Mouse (Mus musculus): ENCODE measurements around the gene Sytl3. TPM values are rescaled to one million over a fixed set of nuclear protein-coding genes. Genes with fewer than 3 reads are reported as not detected.
A peak's percentile ranks its signal among the peaks of the same experiment; 100 is the strongest.

Sytl3 gene
- polyA plus RNA-seq, 1 experiment from 2014 or later: 1.1 TPM

DNA sequence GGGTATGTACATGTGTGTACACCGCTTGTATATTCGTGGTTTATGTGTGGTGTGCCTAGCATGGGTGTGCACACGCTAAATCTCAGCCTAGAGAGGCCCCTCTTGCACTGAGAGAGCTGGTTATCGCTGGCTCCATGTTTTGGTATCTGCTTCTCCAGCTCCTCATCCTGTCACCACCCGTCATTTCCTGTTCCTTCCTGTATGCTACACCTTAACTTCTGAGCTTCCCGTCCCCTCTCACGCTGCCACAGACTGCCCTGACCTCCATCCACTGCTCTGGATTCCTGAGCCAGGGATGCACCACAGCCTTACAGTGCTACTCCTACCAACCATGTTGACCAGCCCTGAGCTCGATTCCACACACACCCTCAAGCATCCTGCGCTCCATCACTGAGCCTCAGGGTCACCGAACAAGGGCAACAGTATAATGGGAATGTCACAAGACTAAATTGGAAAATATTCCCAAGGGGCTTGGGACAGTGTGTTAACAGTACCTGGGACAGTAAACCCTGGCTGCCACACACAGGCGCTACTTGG lies 84.2 kb downstream of the Sytl3 start:
- H3K4me1 ChIP-seq: peaks cover 38% of the 10 kb centered on the region
- no peak for ATAC-seq (ENCODE audit: borderline replicate concordance, extremely low read depth, low FRiP score, low TSS enrichment)
- no peak overlapping the region for H3K4me2 ChIP-seq
- WGBS: 80% methylated on average over 11 of the region's 11 CpGs
- no peak overlapping the region for H3K4me3 ChIP-seq
- H3K36me3 ChIP-seq: peaks cover 54% of the 10 kb centered on the region
- H3K27ac ChIP-seq: peak overlapping the region; percentile 47
- H3K9ac ChIP-seq: no peak overlapping the region
- no peaks in the 10 kb centered on the region for H3K9me3 ChIP-seq
- no peaks in the 10 kb centered on the region for H3K27me3 ChIP-seq

DNA sequence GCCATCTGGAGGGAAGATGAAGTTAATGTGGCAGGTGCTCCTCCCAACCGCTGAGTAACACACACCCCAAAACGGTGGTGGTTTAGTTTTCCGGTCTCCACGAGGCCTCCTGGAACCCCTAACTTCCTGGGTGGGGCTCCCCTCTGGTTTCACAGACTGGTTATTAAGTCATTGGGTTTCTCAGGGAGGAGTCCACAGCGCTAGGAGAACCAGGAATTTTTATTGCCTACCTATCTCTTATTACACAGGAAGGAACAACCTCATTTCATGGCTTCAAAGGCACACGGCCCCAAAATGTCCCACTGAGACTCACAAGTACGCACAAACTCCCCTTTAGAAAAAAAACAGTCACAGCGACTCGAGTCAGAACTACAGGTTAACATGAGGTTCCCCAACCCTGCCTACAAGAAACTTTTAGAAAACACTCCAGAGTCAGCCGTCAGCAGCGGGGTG lies 84.9 kb downstream of the Sytl3 start:
- Histone ChIP-seq H3K9me3 (no peaks in the 10 kb centered on the region), H3K9ac (no peak overlapping the region), H3K4me2 (no peak overlapping the region; the same call in 1 of the 2 replicates), H3K27me3 (no peaks in the 10 kb centered on the region), H3K4me3 (no peak overlapping the region), H3K4me1 (peaks cover 38% of the 10 kb centered on the region), H3K36me3 (peaks cover 57% of the 10 kb centered on the region), H3K27ac (peak overlapping the region; percentile 59)
- ATAC-seq (ENCODE audit: borderline replicate concordance, extremely low read depth, low FRiP score, low TSS enrichment): no peak
- 60% methylated on average over 11 of the region's 11 CpGs for WGBS

DNA sequence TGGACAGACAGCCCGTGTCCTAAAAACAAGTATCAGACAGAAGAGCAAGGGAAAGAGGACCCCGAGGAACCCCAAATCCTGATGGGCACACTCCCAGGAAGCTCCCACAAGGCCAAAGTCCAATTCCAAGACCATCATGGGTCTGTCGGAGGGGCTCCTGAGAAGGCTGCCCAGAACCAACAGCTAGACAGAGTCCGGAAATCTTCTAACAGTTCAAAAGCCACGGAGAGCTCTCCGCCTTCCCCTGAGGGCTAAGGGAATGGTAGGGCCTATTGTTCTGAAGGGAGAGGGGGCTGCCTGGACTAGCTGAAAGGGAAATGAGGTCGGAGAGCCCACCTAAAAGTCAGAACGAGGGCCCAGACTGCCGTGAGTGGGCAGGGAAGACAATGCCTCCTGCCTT lies 85.5 kb downstream of the Sytl3 start:
- Histone ChIP-seq H3K4me3 (no peak overlapping the region), H3K9me3 (no peaks in the 10 kb centered on the region), H3K27ac (peak overlapping the region; percentile 59), H3K9ac (no peak overlapping the region), H3K36me3 (peaks cover 51% of the 10 kb centered on the region), H3K4me2 (no peak overlapping the region; the same call in 1 of the 2 replicates), H3K4me1 (peaks cover 38% of the 10 kb centered on the region), H3K27me3 (no peaks in the 10 kb centered on the region)
- ATAC-seq (ENCODE audit: borderline replicate concordance, extremely low read depth, low FRiP score, low TSS enrichment): no peak
- 71% methylated on average over 9 of the region's 9 CpGs for WGBS

DNA sequence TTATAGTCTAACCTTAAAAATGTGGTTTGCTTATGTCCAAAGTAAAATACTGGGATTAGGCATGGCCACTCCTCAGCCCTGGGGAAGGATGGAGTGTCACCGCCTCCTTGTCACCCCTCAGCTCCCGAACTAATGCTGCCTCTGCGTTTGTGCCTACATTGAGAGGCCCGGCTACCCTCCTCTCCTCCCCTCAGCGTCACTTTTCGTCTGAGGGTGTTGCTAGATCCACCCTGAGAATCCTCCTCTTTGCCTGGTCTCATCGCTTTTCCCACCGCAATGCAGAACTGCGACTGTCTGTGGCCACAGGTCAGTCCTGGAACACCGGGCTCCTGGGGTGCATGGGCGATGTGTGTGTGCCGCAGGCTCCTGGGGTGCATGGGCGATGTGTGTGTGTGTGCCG lies 86.0 kb downstream of the Sytl3 start:
- Histone ChIP-seq H3K4me1 (peaks cover 38% of the 10 kb centered on the region), H3K27ac (peak overlapping the region; percentile 59), H3K9me3 (no peaks in the 10 kb centered on the region), H3K4me2 (no peak overlapping the region), H3K9ac (no peak overlapping the region), H3K4me3 (no peak overlapping the region), H3K27me3 (no peaks in the 10 kb centered on the region), H3K36me3 (peaks cover 49% of the 10 kb centered on the region)
- WGBS: 89% methylated on average over 14 of the region's 14 CpGs
- ATAC-seq (ENCODE audit: borderline replicate concordance, extremely low read depth, low FRiP score, low TSS enrichment): no peak

DNA sequence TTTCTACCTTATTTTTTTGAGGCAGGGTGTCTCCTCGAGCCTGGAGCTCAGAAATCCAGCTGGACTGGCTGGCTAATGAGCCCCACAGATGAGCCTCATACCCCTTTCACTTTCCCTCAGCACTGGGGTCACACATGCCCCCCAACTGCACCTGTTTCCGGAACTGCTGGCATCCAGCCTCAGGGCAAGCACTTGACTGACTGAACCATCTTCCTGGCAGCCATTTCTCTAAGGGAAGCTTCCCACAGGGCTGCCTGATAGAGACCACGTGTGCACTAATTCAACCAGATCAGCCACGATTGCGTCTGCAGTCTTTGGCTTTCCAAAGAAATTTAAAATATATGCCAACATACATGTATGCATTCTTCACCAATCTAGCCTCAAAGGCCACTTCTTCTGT lies 86.6 kb downstream of the Sytl3 start:
- WGBS: 90% methylated on average over 5 of the region's 5 CpGs
- Histone ChIP-seq H3K36me3 (peaks cover 44% of the 10 kb centered on the region), H3K4me1 (peaks cover 38% of the 10 kb centered on the region), H3K4me2 (no peak overlapping the region), H3K27ac (no peak overlapping the region), H3K9ac (no peak overlapping the region), H3K9me3 (no peaks in the 10 kb centered on the region), H3K27me3 (no peaks in the 10 kb centered on the region), H3K4me3 (no peak overlapping the region)
- no peak for ATAC-seq (ENCODE audit: borderline replicate concordance, extremely low read depth, low FRiP score, low TSS enrichment)

DNA sequence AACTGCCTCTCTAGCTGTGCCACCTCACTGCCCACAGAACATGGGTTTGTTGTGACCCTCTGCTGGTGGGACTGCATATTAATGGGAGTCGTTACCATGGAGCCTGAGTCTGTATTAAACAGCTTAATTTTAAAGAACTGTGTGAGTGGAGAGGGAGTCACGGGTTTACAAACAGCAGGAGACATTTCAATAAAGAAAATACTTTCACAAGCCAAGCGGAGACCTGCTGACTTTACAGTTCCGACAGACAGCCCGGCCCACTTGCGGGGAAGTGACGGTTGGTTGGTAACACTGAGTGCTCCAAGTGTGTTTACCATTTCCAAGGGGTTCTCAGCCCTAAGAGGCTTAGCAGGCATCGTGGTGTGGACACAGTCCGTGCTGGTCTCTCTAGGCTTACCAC lies 87.1 kb downstream of the Sytl3 start:
- Histone ChIP-seq H3K27ac (peak overlapping the region; percentile 21), H3K9ac (no peak overlapping the region), H3K4me1 (peaks cover 38% of the 10 kb centered on the region), H3K27me3 (no peaks in the 10 kb centered on the region), H3K36me3 (peaks cover 41% of the 10 kb centered on the region), H3K9me3 (no peaks in the 10 kb centered on the region), H3K4me2 (no peak overlapping the region), H3K4me3 (no peak overlapping the region)
- WGBS: 56% methylated on average over 9 of the region's 9 CpGs
- no peak for ATAC-seq (ENCODE audit: borderline replicate concordance, extremely low read depth, low FRiP score, low TSS enrichment)

DNA sequence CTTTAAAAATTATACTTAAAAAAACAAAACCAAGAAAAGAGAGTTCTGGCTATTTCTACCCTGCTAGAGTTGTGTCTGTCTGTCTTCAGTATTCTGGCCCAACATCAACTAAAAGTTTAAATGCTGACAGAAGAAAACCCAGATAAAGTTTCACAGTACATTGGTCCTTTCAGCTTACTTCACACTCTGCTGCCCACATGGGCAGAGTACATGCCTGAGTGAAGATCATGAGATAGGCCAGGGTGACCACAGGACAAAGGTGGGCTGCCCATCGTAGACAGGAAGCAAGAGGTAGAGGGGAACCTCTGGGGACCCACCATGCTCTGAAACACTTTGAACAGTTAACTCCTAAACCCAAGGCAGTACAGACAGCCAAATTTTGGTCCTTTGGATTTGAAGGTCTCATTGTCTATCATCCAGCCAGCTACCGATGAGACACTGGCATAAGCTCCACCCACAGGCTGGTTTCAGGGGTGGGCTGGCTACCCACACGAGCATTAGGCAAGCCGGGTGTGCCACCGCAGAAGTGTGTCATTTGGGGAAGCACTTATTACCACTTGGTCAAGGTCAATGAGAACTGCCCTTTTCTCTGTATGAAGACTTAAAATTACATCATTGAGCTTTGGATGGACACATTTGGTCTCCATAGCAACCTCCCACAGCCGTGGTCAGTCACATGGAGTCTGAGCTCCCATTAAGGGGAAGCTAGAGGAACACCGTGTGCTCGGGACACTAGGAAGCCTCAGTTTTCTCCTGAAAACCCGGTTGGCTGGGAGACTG lies 87.7 kb downstream of the Sytl3 start:
- H3K27ac ChIP-seq: peak overlapping the region; percentile 21
- H3K4me2 ChIP-seq: no peak overlapping the region
- H3K4me1 ChIP-seq: peaks cover 38% of the 10 kb centered on the region
- no peak overlapping the region for H3K9ac ChIP-seq
- WGBS: 63% methylated on average over 9 of the region's 9 CpGs
- H3K27me3 ChIP-seq: no peaks in the 10 kb centered on the region
- no peak for ATAC-seq (ENCODE audit: borderline replicate concordance, extremely low read depth, low FRiP score, low TSS enrichment)
- H3K9me3 ChIP-seq: no peaks in the 10 kb centered on the region
- no peak overlapping the region for H3K4me3 ChIP-seq
- H3K36me3 ChIP-seq: peaks cover 39% of the 10 kb centered on the region

DNA sequence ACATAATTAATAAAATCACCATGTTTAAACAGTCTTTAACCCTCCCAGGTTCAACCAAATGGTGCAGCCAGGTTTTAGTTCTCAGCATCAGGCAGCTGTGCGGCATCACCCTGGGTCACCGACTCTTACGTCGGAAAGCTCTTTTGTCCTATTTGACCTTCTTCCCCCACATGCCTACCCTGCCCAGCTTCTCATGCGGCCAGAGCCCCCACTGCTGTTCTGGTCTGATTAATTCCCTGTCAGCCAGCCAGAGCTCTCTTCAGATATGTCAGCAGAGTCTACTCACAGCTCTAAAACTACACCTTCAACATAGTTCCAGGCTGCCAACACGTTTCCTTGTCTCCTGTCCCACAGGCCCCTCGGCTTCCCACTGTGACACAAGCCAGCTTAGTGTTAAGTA lies 88.6 kb downstream of the Sytl3 start:
- peaks cover 39% of the 10 kb centered on the region for H3K36me3 ChIP-seq
- H3K4me1 ChIP-seq: peaks cover 32% of the 10 kb centered on the region

DNA sequence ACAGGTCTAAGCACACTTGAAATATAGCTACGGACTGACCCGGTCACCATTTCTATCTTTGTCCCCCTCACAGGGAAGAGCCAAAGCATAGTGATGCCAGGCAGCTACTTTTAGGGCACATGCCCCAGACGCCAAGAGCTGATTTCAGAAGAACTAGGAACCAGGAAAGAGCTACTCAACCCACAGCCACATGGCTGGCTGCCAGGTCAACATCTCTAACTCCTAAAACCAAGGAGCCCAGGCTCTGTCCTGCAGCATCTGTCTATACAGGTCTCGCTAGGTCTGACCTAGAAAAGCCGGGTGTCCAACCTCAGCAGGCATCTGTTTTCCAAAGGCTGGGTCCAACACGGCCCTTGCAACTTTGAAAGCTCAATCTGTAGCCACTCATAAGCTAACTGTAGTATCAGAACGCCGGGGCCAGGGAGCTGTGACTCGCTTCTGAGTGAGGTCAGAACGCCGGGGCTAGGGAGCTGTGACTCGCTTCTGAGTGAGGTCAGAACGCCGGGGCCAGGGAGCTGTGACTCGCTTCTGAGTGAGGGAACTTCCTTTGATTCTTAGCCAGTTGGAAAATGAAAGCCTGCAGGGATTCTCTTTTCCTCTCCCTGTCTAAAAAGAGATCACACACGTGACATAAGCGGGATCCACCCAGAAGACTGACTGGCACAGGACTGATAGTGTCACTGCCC lies 90.0 kb downstream of the Sytl3 start:
- Histone ChIP-seq H3K9ac (no peak overlapping the region), H3K27me3 (no peaks in the 10 kb centered on the region), H3K4me3 (no peak overlapping the region), H3K4me2 (no peak overlapping the region), H3K9me3 (no peaks in the 10 kb centered on the region), H3K36me3 (peaks cover 51% of the 10 kb centered on the region), H3K27ac (no peak overlapping the region), H3K4me1 (peaks cover 19% of the 10 kb centered on the region; the same call in 1 of the 2 replicates)
- no peak for ATAC-seq (ENCODE audit: borderline replicate concordance, extremely low read depth, low FRiP score, low TSS enrichment)
- WGBS: 65% methylated on average over 17 of the region's 17 CpGs

More for the DNA sequence above, 88.6 kb downstream of the Sytl3 start:
- 60% methylated on average over 7 of the region's 7 CpGs for WGBS
- no peaks in the 10 kb centered on the region for H3K9me3 ChIP-seq
- H3K4me2 ChIP-seq: no peak overlapping the region
- no peaks in the 10 kb centered on the region for H3K27me3 ChIP-seq
- no peak overlapping the region for H3K4me3 ChIP-seq
- no peak overlapping the region for H3K9ac ChIP-seq
- H3K27ac ChIP-seq: no peak overlapping the region
- no peak for ATAC-seq (ENCODE audit: borderline replicate concordance, extremely low read depth, low FRiP score, low TSS enrichment)

DNA sequence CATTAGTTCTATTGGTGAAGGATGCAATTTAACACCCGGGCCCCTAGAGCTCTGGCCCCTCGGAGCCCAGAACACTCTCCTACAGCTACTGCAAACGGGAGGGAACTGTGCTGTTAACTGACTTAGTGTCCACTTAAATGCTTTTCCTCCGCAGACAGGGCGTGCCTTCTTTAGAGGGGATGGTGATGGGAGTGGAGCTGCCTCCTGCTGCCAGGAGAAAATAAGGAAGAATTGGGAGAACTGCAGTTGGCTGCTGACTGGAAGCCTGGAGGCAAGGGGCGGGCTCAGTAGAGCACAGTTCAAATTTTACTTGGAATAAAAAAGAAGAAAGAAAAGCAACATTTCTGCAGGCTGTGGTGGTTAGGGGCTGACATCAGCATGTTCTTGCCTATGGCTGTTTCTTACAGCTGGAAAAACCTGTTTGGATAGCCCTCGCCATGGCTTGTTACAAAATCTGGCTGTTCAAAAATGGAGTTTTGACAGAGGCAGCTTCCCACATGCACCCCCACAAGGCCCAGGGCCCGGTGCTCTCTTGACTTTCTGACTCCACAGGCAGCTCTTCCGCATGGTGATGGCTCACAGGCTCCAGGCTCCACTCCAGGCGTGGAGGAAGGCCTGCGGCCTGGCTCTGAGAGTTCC lies 92.4 kb downstream of the Sytl3 start:
- H3K4me2 ChIP-seq: no peak overlapping the region
- peaks cover 9% of the 10 kb centered on the region; the same call in 1 of the 2 replicates for H3K4me1 ChIP-seq
- no peak overlapping the region for H3K4me3 ChIP-seq
- peak overlapping the region; percentile 30; the same call in 1 of the 2 replicates for H3K27ac ChIP-seq
- peaks cover 52% of the 10 kb centered on the region for H3K36me3 ChIP-seq
- no peak overlapping the region for H3K9ac ChIP-seq
- ATAC-seq (ENCODE audit: borderline replicate concordance, extremely low read depth, low FRiP score, low TSS enrichment): peak; percentile 28; the same call in 1 of the 2 replicates
- H3K9me3 ChIP-seq: no peaks in the 10 kb centered on the region
- no peaks in the 10 kb centered on the region for H3K27me3 ChIP-seq
- WGBS: 58% methylated on average over 11 of the region's 11 CpGs

DNA sequence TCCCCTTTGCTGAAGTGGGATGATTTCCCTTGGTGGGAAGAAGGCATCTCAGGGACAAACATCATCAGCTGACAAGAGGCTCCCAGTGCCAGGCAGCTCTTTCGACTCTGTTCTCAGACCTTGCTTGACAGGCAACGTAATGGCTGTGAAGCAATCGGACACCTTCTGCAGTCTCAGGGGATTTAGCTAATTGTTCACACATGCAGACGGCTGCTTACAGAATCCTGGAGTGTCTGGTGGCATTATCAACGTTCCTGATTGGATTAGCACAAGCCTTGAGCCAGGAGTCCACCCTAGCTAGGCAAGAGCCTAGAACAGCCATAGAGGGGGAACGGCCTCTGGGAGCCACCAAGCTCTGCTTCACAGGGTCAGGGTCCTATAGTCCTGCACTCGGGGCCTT lies 93.5 kb downstream of the Sytl3 start:
- H3K9ac ChIP-seq: no peak overlapping the region
- H3K9me3 ChIP-seq: no peaks in the 10 kb centered on the region
- 0 out of 2 replicates have a peak, but pooled peaks cover 6% of the 10 kb centered on the region for H3K4me1 ChIP-seq
- WGBS: 63% methylated on average over 7 of the region's 7 CpGs
- no peak overlapping the region for H3K27ac ChIP-seq
- peaks cover 45% of the 10 kb centered on the region for H3K36me3 ChIP-seq
- no peak for ATAC-seq (ENCODE audit: borderline replicate concordance, extremely low read depth, low FRiP score, low TSS enrichment)
- no peak overlapping the region for H3K4me3 ChIP-seq
- no peak overlapping the region for H3K4me2 ChIP-seq
- H3K27me3 ChIP-seq: no peaks in the 10 kb centered on the region
